Mouse (Mus musculus): ENCODE results near the gene Olfr1426. TPM values are rescaled to one million over a fixed set of nuclear protein-coding genes. Genes with fewer than 3 reads are reported as not detected.

Gene Olfr1426
- total RNA-seq (2023): not detected

DNA sequence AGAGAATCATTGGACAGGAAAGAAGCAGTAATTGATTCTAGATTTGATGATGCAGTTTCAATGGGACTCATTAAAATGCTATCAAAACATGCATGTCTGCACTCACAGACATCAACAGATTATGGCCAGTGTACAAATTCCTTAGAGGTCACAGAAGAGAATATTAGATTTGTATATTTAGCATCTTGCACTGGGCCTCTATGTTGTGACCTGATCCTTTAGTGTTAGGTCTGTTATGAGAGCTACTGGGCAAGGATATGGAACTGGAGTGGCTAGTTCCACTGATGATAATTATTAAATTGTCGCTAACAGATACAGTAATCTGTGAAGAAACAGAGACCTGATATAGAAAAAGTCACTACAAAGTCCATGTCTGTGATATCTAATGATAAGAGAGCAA, at the start of gene Olfr1426:
Gene Olfr1426 (minus strand): TSS at position 101 of the 400 bp plus-strand sequence.

DNA sequence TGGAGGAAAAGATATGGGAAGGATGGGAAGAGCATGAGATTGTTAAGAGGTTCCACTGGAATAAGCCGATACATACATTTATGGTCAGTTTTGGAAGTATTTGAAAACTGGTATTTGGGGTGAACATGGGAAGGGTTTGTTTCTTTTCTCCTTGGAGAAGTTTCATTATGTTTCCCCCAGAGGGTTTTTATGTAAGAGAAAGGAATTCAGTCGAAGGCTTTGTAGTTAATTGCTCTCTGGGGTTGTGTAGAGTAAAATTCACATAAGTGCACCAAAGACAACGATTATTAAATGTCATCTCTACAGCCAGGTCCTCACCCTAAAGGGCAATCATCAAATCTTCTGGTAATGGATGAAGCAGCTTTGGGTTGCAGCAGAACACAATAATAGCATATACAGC, 31.3 kb upstream of the Olfr1426 start, which contains the start of gene Olfr76:
Gene Olfr76 (minus strand): TSS at position 101 of the 400 bp plus-strand sequence.

DNA sequence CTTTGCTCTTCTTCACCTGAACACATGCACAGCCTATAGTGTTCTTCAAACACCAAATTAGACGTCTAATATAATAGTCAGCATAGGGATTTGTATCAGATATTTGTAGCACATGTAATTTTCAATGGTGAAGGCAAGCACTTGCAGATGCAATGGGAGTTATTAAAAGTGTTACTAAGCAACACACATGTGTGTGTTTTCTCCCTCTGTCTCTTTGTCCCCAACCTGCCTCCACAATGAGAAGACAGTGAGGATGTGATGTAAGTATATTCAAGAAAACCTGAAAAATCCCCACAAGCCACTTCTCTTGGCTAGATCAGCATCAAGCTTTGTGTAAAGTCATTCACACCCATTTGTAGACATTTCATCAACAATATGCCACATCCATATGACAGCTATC, 24.0 kb upstream of the Olfr1426 start, which contains the start of gene Olfr1428:
Gene Olfr1428 (minus strand): TSS at position 101 of the 400 bp plus-strand sequence.

DNA sequence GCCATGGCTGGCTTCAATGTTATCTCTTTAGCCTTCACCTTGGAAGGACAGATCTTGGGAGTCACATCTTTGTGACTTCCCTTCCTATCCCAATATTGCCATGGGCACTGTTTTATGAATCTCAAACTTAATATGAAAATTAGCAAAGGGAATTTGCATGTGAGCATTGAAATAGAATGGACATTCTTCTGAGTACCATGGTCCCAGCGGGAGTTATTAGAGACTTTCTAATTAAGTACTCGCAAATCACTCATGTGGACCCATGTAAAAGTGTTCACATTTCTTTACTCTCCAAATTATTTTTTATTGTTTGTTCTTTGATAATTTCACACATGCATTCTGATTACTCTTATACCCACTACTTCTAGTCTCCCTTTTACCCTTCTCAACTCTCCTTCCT, 11.4 kb upstream of the Olfr1426 start, which contains the start of gene Olfr1427:
Gene Olfr1427 (minus strand): TSS at position 101 of the 400 bp plus-strand sequence.

DNA sequence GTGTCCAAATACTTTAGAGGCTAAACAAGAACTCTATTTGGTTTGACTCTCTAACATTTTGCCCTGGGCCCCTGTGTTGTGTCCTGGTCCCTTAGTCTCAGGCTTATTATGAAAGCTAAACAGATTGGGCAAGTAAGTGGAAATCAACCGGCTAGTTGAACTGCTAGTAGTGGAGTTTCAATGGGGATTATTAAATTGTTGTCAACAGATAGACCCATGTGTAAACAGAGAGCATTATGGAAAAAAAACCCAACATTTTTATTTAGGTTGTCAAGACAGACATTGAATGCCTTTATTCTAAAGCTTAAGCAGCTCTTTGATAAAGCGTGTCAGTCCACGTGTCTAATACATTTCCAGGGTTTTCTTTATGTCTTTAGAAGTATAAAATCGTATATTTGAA, 14.2 kb downstream of the Olfr1426 start, which contains the start of gene Olfr1425:
Gene Olfr1425 (minus strand): TSS at position 101 of the 400 bp plus-strand sequence.

DNA sequence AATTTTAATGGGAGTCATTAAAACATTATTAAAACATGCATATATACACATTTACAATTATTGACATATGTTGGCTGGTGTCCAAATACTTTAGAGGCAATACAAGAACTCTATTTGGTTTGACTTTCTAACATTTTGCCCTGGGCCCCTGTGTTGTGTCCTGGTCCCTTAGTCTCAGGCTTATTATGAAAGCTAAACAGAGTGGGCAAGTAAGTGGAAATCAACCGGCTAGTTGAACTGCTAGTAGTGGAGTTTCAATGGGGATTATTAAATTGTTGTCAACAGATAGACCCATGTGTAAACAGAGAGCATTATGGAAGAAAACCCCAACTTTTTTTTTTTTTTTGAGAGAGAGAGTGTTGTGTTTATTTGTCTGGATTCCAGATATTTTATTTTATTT, 29.2 kb downstream of the Olfr1426 start, which contains the start of gene Olfr1424:
Gene Olfr1424 (minus strand): TSS at position 101 of the 400 bp plus-strand sequence.

DNA sequence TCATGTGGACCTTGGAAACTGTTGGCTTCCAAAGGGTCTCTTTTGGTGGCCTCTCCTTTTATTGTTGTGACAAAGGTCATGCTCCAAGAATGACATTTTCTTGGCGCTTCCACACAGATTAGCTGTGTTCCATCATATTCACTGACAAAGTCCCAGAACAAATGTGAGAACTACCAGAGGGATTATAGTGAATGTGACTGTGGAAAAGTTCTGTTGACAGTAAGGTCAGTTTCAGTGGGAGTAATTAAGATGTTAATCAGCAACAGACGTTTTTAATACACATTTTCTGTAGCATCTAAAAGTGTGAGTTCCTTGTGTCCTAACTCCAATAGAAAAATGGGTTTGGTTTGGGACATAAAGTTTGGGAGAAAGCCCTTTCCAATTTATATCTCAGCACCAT, 50.6 kb downstream of the Olfr1426 start, which contains the start of gene Olfr1423:
Gene Olfr1423 (minus strand): TSS at position 101 of the 400 bp plus-strand sequence.

Other genes starting within 250 kb of the Olfr1426 start
- gene Olfr1418, start 230.9 kb downstream of the Olfr1426 start, total RNA-seq (2023): not detected
- gene Olfr1419, start 216.9 kb downstream of the Olfr1426 start, total RNA-seq (2023): not detected
- not detected for gene Olfr1420, start 205.4 kb downstream of the Olfr1426 start, total RNA-seq (2023)
- 10 to 100 TPM; 57.4 to 69.2 TPM for gene Patl1, start 179.6 kb downstream of the Olfr1426 start, total RNA-seq (2023)
- 10 to 100 TPM; 57.4 to 58.1 TPM for gene Osbp, start 126.1 kb downstream of the Olfr1426 start, total RNA-seq (2023)
- gene Olfr1423, start 50.7 kb downstream of the Olfr1426 start, total RNA-seq (2023): not detected
- gene Olfr1424, start 29.3 kb downstream of the Olfr1426 start, total RNA-seq (2023): not detected
- gene Olfr1425, start 14.3 kb downstream of the Olfr1426 start, total RNA-seq (2023): not detected
- not detected for gene Olfr1427, start 11.3 kb upstream of the Olfr1426 start, total RNA-seq (2023)
- gene Olfr1428, start 23.9 kb upstream of the Olfr1426 start, total RNA-seq (2023): not detected
- not detected for gene Olfr76, start 31.2 kb upstream of the Olfr1426 start, total RNA-seq (2023)
- gene Olfr1555-ps1, start 78.1 kb upstream of the Olfr1426 start, total RNA-seq (2023): not detected
- gene Olfr1431, start 108.6 kb upstream of the Olfr1426 start, total RNA-seq (2023): not detected
- gene Olfr1432, start 140.6 kb upstream of the Olfr1426 start, total RNA-seq (2023): not detected
- not detected for gene Olfr262, start 149.6 kb upstream of the Olfr1426 start, total RNA-seq (2023)
- gene Olfr235, start 169.0 kb upstream of the Olfr1426 start, total RNA-seq (2023): not detected
- not detected for gene Olfr1434, start 187.8 kb upstream of the Olfr1426 start, total RNA-seq (2023)
- not detected for gene Olfr1436, start 207.1 kb upstream of the Olfr1426 start, total RNA-seq (2023)
- not detected for gene Olfr1437, start 233.1 kb upstream of the Olfr1426 start, total RNA-seq (2023)
- not detected for gene Olfr1438-ps1, start 243.9 kb upstream of the Olfr1426 start, total RNA-seq (2023)

Measured in B cell, adult 67 days (primary cell).